Mouse (Mus musculus) heart, postnatal 0 days (tissue): Measurements from ENCODE around the gene Gm26741.

Source experiments
- CTCF ChIP-seq: IDR thresholded peaks from 2 replicates; pipeline ENCODE4 v1.5.1; 2016; ENCODE audit warnings: antibody characterized with exemption, control low read depth, low read depth
- EP300 ChIP-seq: IDR thresholded peaks from 2 replicates; pipeline ENCODE4 v1.6.1; 2016; ENCODE audit warnings: antibody characterized with exemption, low read depth

- no peak for TF ChIP-seq CTCF
- TF ChIP-seq EP300, result no peak
Observed at GRCm38 (mm10) chr10:52388922-52389430, 30.4 kb downstream of the Gm26741 start, which contains the start of gene Nepn.
